Mouse (Mus musculus) thymus, postnatal 14 days (tissue): Measurements from ENCODE around the gene Bves.
A peak's percentile ranks its signal among the peaks of the same experiment; 100 is the strongest.

ENCODE experiments used
- DNase-seq: peaks from one replicate; pipeline ENCODE4 v3.0.0; 2021

Gene Bves

DNA sequence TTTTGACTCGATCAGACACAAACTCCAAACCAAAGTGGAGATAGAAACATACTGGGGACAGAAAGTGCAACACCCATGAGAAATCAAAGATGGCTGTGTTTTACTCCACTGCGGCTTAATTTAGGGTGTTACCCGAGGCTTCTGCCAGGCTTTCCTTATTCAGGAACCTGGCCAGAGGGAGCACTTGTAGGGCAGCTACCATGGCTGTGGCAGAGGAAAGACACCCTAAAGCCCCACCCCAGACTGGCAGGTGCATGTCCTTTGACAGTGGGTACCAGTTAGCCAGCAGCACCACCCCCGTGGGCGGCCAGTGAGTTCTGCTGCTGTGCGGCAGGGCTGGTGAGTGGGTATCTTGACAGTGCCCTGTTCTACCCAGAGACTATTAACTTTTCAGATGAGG lies 20.5 kb downstream of the Bves start:
- DNase-seq: no peak

GRCm38 (mm10) chr10:45363396-45363795 lies 27.8 kb downstream of the Bves start:
- DNase-seq: no peak

DNA sequence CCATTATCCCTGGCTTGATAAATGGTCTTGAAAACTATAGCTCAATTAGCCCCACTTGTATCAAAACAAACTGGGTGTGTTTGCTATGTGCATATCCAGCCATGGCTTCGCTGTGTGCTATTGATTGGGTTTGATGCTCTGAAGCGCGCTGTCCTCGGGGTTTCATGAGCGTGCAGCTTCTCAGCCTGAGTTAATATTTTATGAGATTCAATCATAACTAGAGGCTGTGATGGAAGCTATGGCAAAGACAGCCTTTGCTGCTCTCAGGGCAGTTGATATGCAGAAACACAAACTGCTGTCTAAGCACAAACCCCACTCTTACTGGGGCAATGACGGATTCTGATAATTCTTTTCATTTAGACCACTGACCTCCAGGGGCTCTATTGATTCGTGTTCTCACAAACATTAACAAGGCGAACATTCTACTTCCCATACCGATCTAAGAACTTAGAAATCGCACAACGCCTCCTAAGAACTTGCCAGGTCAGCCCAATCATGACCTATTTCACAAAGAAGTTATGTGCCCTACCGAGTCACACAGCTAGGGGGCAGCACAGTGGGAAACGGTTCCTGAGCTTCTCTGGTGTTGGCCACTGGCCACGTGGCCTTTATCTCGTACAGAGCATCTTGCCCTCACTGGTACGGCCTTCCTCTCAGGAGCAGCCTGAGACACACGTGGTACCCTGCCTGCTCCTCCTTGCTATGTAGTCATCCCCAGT lies 31.6 kb downstream of the Bves start:
- DNase-seq: no peak

DNA sequence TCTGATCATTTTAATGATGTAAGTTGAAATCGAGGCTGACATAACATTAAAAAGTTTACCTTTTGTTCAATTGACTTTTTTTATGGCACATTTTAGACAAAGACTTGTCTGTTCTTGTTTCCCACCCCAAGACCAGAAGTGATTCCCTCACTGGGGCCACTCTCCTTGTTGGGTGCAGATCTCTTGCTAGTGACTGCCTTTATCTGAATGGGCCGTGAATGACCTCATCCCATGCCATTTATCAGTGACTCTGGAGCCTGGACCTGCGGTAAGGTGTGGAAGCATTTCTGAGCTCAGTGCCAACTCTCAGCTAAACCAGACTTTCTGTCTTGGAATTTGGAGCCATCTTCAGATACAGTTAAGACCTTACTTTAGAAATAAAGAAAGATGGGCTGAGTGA lies 34.1 kb downstream of the Bves start:
- no peak for DNase-seq

GRCm38 (mm10) chr10:45370545-45370944 lies 35.0 kb downstream of the Bves start:
- no peak for DNase-seq

GRCm38 (mm10) chr10:45372994-45373692 lies 37.6 kb downstream of the Bves start:
- DNase-seq: peak; percentile 56

DNA sequence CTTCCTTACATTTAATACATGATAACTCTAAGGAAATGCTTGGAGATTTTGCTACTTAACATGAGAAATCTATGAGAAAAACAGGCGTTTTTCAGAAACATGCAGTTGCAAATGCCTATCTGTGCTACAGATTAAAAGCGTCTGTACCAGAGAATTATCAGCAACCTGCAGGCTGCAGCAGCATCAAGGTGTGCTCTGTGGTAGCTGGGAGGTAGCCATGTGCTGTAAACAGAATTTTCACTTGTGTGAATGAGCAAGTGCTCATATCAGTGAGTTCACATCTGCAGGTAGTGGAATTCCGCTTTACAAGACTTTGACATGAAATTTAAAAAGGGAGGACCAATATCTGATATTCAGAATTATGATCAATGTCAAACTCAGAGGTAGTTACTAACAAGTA lies 42.7 kb downstream of the Bves start:
- no peak for DNase-seq

DNA sequence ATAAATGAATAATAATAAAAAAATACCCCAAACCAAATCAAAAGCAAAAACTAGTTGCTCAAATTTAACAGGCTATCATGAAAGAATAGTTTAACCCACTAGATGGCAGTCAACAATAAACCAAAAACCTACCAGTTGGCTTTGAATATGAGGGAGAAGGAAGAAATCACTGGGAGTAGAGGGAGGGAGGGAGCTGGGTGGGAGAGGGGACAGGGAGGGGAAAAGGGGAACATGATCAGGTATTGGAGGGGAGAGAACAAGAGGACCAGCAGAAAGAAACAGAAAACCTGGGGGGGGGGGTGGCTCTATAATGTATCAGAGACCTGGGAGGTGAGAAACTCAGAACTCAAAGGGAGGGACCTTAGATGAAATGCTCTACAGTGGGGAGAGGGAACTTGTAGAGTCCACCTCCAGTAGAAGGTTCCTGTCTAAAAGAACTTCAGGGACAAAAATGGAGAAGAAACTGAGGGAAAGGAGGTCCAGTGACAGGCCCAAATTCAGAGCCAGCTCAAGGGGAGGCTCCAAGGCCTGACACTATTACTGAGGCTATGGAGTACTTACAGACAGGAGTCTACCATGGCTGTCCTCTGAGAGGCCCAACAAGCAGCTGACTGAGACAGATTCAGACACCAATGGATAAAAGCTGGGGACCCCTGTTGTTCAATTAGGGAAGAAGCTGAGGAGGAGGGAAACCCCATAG lies 46.5 kb downstream of the Bves start:
- no peak for DNase-seq

DNA sequence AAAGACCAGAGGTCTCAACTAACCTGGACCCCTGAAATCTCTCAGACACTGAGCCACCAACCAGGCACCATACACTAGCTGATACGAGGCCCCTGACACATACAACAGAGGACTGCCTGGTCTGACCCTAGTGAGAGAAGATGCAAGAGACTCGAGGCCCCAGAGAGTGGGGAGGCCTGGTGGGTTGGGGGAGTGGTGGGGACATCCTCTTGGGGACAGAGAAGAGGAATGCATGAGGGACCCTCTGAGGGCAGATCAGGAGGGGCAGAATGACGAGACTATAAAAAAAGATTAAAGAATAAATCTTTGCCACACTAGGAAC lies 47.0 kb downstream of the Bves start:
- DNase-seq: no peak

DNA sequence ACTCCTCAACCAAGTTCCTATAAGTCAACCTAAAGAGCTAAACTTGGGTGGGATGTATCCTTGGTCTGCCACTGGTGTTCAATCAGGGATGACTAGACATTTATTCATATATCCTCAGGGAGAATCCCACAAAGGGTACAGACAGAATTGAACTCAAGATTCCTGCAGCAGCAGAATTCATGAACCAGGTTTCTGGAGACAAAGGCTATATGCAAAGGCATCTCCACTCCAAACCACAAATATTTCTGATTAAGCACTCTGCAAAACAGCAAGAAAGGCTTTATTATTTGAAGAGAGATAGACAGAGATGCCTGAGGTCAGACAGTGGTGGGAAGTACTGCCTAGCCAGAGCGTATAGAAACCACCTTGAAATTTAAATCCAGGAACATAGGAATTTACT lies 62.6 kb downstream of the Bves start:
- no peak for DNase-seq

GRCm38 (mm10) chr10:45399702-45400243 lies 64.2 kb downstream of the Bves start:
- DNase-seq: no peak

GRCm38 (mm10) chr10:45410624-45411341 lies 75.2 kb downstream of the Bves start:
- DNase-seq: no peak

- DNase-seq: no peak
Observed at GRCm38 (mm10) chr10:45411741-45412140, 76.2 kb downstream of the Bves start.

GRCm38 (mm10) chr10:45412144-45412543 lies 76.6 kb downstream of the Bves start:
- DNase-seq: no peak
